Mouse (Mus musculus) erythroblast, embryonic 14.5 days (primary cell): ENCODE measurements around the gene Olfr543. TPM values are rescaled to one million over a fixed set of nuclear protein-coding genes. Genes with fewer than 3 reads are reported as not detected.

Source experiments
- H3K27me3 ChIP-seq: 2 replicates; pipeline ENCODE4 v1.6.1; 2012; ENCODE audit warnings: inconsistent platforms; ENCODE audit not compliant: control insufficient read depth
- H3K36me3 ChIP-seq: 2 replicates; pipeline ENCODE4 v1.6.1; 2012; ENCODE audit warnings: mild to moderate bottlenecking, inconsistent platforms; ENCODE audit not compliant: control insufficient read depth
- H3K4me1 ChIP-seq: 2 replicates; pipeline ENCODE4 v1.6.1; 2012; ENCODE audit warnings: inconsistent platforms; ENCODE audit not compliant: control insufficient read depth
- H3K4me3 ChIP-seq: replicated peaks from 2 replicates; pipeline ENCODE3; 2012; ENCODE audit warnings: moderate library complexity, mild to moderate bottlenecking, inconsistent platforms
- H3K9me3 ChIP-seq: 2 replicates; pipeline ENCODE4 v1.6.1; 2012; ENCODE audit warnings: low read length, inconsistent platforms, mixed read lengths; ENCODE audit not compliant: control insufficient read depth
- GATA1 ChIP-seq: IDR thresholded peaks from 2 replicates; pipeline ENCODE4 v1.6.1; 2012; ENCODE audit warnings: low read length, inconsistent platforms, mixed read lengths
- TAL1 ChIP-seq: IDR thresholded peaks from 3 replicates; pipeline ENCODE4 v1.6.1; 2012; ENCODE audit warnings: low read length, inconsistent platforms, mixed read lengths
- polyA plus RNA-seq: library from polyadenylated mRNA; stranded (reverse); fragments of >175 nt; gene quantifications from 2 replicates; pipeline ENCODE4 v1.2.3, GENCODE M21; 2012

Olfr543 gene
- polyA plus RNA-seq = not detected in 2 replicates

- Histone ChIP-seq H3K4me3 (no peak within 1 kb of the TSS), H3K27me3 (peaks cover 6% of the 10 kb centered on the region), H3K9me3 (no peaks in the 10 kb centered on the region), H3K4me1 (peaks cover 29% of the 10 kb centered on the region), H3K36me3 (peaks cover 16% of the 10 kb centered on the region)
- TF ChIP-seq TAL1 (no peak), GATA1 (no peak)
Measured at GRCm38 (mm10) chr7:102481579-102481978, at the start of gene Olfr543. Gene Olfr543, minus strand, starts transcription at chr7:102481679.

- H3K9me3 ChIP-seq = no peaks in the 10 kb centered on the region
- no peak for TF ChIP-seq TAL1
- TF ChIP-seq GATA1 = no peak
- no peak overlapping the region for H3K4me3 ChIP-seq
- no peaks in the 10 kb centered on the region for H3K27me3 ChIP-seq
- H3K36me3 ChIP-seq = no peaks in the 10 kb centered on the region
- H3K4me1 ChIP-seq = no peaks in the 10 kb centered on the region
Measured at GRCm38 (mm10) chr7:102529052-102529451, 47.6 kb upstream of the Olfr543 start.

DNA sequence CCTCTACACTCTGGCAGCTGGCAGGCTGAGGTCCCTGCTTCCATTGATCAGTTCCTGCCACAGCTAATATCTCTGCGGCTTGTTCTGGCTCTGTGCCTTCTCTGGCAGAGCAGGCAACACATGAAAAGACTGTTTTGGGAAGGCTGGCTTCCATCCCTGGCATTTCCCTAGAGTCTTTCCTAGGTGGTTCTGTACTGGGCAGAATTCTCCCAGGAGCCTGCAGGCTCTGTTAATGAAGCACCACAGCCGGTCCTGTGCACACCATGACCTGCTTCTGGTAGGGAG is 35.5 kb upstream of the Olfr543 start:
- H3K4me1 ChIP-seq = peaks cover 3% of the 10 kb centered on the region; the same call in 1 of the 2 replicates
- H3K27me3 ChIP-seq = peaks cover 16% of the 10 kb centered on the region
- TF ChIP-seq GATA1 (no peak), TAL1 (no peak)
- H3K9me3 ChIP-seq = no peaks in the 10 kb centered on the region
- H3K36me3 ChIP-seq = no peaks in the 10 kb centered on the region
- no peak overlapping the region for H3K4me3 ChIP-seq

GRCm38 (mm10) chr7:102516261-102517050 is 35.0 kb upstream of the Olfr543 start:
- no peak overlapping the region for H3K4me3 ChIP-seq
- peaks cover 3% of the 10 kb centered on the region; the same call in 1 of the 2 replicates for H3K4me1 ChIP-seq
- TF ChIP-seq TAL1 (no peak), GATA1 (no peak)
- no peaks in the 10 kb centered on the region for H3K36me3 ChIP-seq
- peaks cover 16% of the 10 kb centered on the region for H3K27me3 ChIP-seq
- H3K9me3 ChIP-seq = no peaks in the 10 kb centered on the region

DNA sequence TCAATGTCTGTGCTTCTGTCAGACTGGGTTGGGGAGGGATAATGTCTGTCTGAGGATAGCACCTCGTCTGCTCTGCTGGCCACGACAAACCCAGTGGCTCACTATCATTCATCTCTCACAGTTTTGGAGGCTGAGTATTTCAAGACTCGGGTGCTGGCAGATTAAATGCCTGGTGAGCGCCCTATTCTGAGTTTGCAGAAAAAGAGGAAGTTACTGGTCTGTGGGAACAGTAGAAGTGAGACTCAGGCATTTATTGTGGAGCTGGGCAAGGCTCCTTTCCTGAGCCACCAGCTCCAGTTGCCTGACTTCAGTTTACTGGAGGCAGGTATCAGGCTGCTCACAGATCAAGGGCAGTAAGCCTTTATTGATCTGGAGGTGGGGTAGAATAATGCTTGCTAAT is 32.7 kb upstream of the Olfr543 start:
- no peak for TF ChIP-seq GATA1
- TF ChIP-seq TAL1 = no peak
- Histone ChIP-seq H3K9me3 (no peaks in the 10 kb centered on the region), H3K36me3 (no peaks in the 10 kb centered on the region), H3K4me1 (peaks cover 3% of the 10 kb centered on the region; the same call in 1 of the 2 replicates), H3K27me3 (peaks cover 16% of the 10 kb centered on the region), H3K4me3 (no peak overlapping the region)

DNA sequence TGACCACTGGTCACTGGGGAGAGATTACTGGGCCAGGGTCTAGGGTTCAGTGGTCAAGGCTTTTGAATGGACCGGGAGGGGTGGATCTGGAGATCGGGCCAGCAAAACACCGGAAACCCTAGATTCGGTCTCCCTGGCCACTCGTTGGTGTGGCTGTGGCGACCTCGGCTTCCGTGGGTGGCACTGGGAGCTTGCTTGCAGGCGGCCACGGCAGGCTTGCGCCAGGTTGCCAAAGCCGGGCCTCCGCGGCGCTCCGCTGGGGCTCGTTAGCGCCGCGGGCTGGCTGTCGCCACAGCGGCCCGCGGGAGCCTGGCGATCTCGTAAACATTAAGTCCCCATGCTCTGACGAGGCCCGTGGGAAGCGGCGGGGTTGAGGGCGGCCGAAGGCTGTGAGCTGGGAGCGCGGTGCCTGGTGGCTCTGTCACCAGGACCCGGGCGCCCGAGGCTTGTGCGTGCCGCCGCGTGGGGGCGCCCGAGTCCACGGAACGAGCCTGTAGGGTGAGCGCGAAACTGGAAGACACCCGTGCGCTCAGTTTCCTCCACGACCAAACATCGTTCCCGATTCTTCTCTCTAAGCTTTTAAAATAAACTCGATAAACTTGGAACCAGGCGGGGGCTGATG is 31.4 kb upstream of the Olfr543 start:
- TF ChIP-seq GATA1 = no peak
- no peak for TF ChIP-seq TAL1
- Histone ChIP-seq H3K4me3 (peak overlapping the region; percentile 30), H3K27me3 (peaks cover 16% of the 10 kb centered on the region)

DNA sequence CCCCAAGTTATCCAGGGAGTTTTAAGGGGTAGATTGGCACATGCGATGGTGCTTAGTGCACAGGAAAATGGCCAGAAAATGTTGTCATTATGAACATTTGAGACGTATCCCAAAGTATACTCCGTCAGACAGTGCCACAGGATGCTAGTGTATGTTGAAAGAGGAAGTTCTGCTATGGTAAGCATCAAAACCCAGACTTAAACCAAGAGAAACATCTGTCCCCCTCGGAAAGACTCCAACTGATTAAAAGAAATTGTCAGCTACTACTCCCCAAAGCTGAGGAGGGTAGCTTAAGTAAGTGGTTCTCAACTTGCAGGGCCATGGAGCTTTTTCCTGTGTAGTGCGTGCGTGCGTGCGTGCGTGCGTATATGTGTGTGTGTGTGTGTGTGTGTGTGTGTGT is 30.4 kb upstream of the Olfr543 start:
- H3K9me3 ChIP-seq = no peaks in the 10 kb centered on the region
- H3K36me3 ChIP-seq = no peaks in the 10 kb centered on the region
- no peak overlapping the region for H3K4me3 ChIP-seq
- no peak for TF ChIP-seq TAL1
- no peak for TF ChIP-seq GATA1
- peaks cover 16% of the 10 kb centered on the region for H3K27me3 ChIP-seq
- H3K4me1 ChIP-seq = peaks cover 3% of the 10 kb centered on the region; the same call in 1 of the 2 replicates

More for the DNA sequence above, 31.4 kb upstream of the Olfr543 start:
- no peaks in the 10 kb centered on the region for H3K9me3 ChIP-seq
- H3K36me3 ChIP-seq = no peaks in the 10 kb centered on the region
- peaks cover 3% of the 10 kb centered on the region; the same call in 1 of the 2 replicates for H3K4me1 ChIP-seq

DNA sequence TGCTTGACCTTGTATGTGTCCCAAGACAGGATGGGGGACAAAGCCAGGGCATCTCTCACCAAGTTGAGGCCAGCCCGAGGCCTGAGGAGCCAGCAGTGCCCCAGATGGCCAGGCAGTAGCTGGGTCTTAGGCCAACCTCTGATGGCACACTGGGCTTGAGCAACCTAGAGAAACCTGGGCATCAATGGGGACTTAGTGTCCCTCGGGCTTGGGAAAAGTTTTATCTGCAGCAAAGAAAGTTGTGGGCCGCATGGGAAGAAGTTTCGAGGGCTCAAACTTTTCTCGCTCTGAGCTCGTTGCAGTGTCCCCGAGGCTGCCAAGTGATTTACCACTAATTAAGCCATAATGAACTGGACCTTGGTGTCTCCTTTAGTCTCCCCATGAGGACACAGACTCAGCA is 28.2 kb upstream of the Olfr543 start:
- Histone ChIP-seq H3K27me3 (peaks cover 16% of the 10 kb centered on the region), H3K4me1 (peaks cover 3% of the 10 kb centered on the region; the same call in 1 of the 2 replicates)

DNA sequence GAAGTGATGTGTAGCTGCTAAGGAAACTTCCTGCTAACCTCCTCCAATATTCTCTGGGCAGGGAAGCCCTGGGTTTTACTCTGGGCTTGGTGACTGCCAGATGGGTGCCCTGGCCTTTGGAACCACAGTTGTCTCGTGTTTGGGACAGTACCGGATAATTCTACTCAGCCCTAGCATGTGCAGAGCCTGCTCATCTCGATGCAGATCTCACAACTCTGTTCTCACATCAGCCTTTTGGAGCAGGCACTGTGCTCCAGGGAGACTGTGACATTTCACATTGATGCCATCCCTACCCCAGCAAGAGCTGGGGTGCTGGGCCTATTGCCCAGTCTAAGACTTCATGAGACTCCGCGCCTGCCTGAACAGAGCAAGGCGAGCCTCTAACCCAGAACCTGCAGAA is 27.2 kb upstream of the Olfr543 start:
- Histone ChIP-seq H3K4me3 (no peak overlapping the region), H3K36me3 (no peaks in the 10 kb centered on the region), H3K27me3 (peaks cover 10% of the 10 kb centered on the region), H3K4me1 (peaks cover 3% of the 10 kb centered on the region; the same call in 1 of the 2 replicates), H3K9me3 (no peaks in the 10 kb centered on the region)
- TF ChIP-seq GATA1 (no peak), TAL1 (no peak)

More for the DNA sequence above, 28.2 kb upstream of the Olfr543 start:
- Histone ChIP-seq H3K36me3 (no peaks in the 10 kb centered on the region), H3K9me3 (no peaks in the 10 kb centered on the region), H3K4me3 (no peak overlapping the region)
- TF ChIP-seq GATA1 = no peak
- TF ChIP-seq TAL1 = no peak
